Mouse (Mus musculus): ENCODE results near the gene Dkc1. TPM values are rescaled to one million over a fixed set of nuclear protein-coding genes. Genes with fewer than 3 reads are reported as not detected.

The Dkc1 gene
- 137 and 165 TPM in 2 replicates for polyA plus RNA-seq (2015; fragmentation: Nextera tagmentation; extraction: Ambion mirVana)

DNA sequence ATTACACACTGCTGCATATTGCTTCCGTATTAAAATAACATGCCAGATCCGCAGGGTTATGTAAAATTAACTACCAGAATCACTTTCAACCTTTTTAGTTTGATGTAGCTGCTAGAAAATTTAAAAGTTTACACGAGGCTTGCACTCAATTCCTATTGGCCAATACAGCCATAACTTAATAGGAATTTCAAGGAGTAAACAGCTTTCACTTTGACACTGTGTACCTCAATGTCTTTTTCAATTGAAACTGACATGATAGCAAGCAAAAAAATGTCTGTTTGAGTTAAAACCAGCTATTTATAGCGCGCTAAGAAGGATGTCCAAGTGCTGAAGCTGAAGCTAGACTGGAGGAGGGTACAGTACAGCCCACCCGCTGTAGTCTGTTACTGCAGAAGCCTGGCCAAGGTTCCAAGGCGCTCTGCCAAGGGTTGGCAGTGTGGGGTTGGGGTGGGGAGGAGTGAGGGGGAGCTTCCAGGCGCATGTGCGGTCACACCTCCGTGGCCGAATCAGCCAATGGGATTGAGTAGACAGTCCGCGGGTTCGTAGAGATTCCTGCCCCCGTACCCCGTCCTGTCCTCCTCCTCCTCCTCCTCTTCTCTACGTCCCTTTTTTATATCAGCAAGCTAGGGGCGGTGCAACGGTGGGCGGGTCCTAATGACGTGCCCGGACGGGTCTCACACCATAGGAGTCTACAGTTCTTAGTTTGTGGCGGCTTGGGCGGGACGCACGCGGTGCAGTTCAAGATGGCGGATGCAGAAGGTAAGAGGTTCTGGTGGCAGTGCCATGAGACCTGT is at the start of gene Dkc1:
Gene Dkc1, plus strand, starts transcription at position 486 of the 794 bp plus-strand sequence.
- DNase-seq (ENCODE audit: low spot score) = peak; percentile 90

DNA sequence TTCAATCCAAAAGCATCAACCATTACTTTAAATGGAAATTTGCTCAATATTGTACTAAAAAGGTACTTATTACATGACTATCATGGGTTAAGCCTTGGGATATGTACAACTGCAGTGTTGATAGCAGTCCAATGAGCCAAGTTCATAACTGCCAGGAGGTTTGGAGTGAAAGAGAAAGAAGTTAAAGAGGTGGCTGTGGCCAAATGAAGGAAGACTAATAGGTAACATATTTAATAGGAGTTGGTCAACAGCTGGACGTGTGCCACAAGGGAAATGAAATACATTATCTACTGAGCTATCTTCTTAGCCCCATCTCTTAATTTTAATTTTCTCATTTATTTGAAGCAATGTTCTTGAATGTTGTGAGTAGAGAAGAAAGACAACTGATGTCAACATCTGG is 49.7 kb upstream of the Dkc1 start:
- no peak for DNase-seq (ENCODE audit: low spot score)

DNA sequence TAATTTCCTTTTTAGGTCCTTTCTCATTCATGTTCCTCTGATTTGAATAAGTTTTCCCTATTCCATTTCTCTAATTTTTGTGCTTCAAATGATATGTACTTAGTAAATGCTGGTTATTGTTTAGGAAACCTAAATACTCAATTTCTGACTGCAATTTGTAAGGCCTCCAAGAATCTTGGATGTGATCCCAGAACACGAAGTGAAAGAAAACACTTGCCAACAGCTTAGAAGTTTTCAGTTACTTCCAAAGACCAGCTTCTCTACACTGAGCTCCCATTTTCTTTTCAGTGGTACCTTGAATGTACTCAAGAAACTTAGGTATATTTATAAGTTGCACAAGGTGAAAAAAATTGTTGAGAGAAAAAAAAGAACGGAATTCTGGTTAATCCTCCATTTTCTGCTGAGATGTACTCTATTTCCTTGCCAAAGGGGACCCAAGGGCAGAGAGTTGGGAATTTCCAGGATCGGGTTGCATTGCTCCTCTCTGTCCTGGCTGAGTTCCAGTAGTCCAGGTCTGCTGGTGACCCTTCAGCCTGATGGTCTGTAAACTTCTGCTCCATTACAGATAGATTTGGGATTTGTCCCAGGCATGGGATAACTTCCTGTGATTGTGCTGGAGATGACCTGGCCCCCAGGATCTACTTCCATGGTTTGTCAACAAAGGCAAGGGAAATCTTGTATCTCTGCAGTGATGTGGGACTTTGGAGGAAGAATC is 48.6 kb upstream of the Dkc1 start:
- no peak for DNase-seq (ENCODE audit: low spot score)

DNA sequence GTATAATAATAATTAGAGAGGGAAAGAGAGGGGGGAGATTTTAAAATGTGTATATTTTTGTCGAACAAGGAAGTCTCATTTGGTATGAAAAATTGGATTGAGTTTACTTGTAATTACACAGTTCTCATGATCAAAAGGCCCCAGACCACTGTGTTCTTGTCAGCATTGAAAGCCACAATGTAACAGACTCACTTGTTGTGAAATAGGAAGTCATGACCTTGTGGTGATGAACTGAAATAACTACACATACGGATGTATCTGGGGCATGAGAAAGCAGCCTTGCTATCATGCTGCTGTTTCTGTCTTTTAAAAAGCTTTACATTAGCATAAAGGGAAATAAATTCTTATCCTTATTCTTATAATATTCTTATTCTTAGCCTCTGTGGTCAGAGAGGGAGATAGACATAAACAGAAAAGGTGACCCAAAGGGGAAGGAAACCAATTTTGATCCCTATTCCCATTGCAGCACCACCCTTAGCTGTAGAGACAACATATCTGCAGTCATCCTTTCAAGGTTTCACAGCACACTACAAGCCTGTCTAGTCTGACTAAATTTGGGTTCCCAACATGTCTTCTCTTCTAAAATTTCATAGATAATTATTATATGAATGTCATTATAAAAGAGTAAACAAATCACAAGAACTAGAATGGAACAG is 39.4 kb upstream of the Dkc1 start:
- DNase-seq (ENCODE audit: low spot score) = peak; percentile 3

DNA sequence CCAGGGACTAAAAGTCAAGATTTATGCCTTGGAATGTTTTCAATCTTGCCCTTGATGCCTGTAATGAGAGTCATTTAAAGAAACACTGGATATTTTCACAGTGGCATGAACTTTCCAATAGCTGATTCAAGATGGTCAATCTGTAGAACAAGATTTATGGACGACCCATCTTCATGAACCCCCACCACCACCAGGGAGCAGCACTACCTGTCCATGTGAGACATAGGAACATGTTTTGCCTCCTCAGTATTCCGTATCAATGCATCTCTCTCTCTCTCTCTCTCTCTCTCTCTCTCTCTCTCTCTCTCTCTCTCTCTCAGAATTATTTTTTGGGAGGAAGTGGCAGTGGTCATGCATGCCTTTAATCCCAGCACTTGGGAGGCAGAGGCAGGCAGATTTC is 13.3 kb upstream of the Dkc1 start:
- no peak for DNase-seq (ENCODE audit: low spot score)

DNA sequence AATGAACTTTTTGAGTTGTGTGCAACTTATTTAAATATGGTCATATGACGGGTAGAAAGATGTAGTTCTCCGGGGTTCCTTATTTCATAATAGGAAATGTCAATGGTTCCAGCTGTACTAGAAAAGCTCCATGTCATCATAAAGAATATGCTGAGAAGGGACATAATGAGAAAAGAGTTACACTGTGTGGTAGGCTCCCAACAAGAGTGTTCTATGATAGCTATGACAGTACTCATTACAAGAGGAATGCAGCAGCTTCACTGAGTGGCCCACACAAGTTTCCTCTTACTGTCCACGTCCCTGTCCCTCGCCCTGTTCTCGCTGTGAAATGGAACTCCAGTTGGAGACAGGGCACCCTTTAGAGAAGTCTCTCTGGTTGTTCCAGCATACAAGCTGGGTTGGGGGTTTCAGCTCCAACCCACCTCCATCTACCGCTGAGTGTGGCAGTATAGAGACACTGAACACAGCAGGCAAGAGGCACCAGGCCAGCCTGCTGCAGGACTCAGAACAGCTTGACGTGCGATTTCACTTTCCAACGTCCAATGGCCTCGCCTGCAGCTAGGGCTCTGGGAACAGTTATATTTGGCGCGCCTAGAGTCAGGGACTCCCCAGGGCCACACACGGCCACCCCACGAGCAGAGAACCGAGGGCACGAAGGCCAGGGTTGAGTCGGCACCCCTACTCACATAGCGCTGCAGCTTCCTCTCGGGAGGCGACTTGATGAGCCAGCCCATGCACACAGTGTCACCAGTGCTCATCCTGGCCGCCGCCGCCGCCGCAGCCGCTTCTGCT is 11.5 kb upstream of the Dkc1 start:
- peak; percentile 21 for DNase-seq (ENCODE audit: low spot score)

DNA sequence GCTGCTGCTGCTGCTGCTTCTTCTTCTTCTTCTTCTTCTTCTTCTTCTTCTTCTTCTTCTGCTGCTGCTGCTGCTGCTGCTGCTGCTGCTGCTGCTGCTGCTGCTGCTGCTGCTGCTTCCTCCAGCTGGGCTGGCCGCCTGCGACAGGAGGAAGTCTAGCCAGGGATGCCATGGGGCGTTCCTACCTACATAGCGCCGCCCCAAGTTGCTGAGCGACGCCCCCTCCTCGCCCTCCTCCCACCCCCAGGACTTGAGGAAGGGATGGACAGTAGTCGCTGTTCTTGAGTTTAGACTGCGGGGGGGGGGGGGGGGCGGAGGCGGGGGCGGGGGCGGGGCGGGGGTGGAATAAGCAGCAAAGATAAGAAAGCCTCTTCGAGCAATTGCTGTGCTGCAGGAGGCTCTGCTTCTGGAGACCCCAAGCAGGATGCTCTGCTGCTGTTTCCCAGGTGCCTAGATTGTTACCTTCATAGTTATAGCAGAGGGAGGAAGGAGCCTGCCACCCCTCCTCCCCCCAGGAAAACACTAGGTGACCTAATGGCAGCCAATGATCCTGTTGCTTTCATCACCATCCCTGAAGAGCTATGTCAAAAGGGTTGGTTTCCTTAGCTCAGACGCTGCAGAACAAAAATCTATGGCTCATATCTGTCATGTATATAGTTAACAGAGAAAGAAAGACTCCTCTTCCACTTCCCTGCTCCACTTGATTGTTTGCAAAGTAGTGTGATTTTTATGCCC is 10.7 kb upstream of the Dkc1 start, which contains the start of gene Gab3:
Gene Gab3, minus strand, starts transcription at position 685 of the 735 bp plus-strand sequence.
- DNase-seq (ENCODE audit: low spot score) = peak; percentile 61

DNA sequence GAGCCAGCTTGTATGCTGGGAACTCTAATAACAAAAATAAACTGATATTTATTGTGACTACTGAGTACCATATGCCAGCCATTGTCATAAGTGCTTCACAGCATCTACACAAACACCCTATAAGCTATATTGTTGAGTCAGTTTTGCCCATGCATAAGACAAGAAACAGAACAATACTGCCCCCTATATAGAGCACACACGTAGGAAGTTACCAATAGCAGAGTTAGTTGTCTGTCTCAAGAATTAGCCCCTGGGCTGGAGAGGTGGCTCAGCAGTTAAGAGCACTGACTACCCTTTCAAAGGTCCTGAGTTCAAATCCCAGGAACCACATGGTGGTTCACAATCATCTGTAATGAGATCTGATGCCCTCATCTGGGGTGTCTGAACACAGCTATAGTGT is 10.0 kb upstream of the Dkc1 start:
- peak; percentile 26 for DNase-seq (ENCODE audit: low spot score)

DNA sequence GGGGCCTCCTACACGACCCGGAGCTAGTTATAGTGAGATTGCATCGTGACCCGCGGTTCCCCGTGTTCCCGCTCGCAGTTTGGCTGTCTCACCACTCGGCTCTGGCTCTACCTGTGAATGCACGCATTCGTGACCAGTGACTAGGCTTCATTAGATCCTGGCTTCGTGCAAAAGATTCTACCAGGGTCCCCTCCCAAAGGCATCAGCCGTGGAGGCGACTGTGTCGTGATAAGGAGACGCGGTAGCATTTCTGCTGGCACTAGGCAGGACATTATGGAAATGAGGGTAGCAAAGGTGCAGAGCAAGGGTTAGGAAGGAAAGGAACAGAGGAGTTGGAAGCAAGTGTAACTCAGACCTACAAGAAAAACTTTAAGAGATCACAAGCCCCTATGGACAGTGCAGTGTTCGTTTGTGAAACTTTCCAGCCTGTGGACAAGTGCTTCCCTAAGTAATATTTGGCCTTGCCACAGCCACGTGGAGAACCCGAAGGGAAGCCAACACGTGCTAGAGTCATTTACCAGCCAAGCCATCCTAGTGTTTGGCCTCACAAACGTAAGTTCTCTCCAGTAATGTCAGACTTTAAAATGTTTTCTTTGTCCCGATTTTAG is 613 bp downstream of the Dkc1 start:
- no peak for DNase-seq (ENCODE audit: low spot score)

DNA sequence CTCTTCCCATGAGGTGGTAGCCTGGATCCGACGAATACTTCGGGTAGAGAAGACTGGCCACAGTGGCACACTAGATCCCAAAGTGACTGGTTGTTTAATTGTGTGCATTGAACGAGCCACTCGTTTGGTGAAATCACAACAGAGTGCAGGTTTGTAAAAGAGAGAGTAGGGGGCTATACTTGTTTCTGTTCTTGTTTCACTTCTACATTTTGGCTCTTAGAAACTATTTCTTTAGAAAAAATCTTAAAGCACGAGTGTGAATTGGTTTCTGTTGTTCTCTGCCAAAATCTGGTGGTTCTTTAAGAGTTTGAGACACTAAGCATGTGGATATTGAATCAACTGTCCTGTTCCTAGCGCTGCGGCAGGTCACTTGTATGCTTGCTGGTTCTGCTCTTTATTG is 3.1 kb downstream of the Dkc1 start:
- DNase-seq (ENCODE audit: low spot score) = no peak

DNA sequence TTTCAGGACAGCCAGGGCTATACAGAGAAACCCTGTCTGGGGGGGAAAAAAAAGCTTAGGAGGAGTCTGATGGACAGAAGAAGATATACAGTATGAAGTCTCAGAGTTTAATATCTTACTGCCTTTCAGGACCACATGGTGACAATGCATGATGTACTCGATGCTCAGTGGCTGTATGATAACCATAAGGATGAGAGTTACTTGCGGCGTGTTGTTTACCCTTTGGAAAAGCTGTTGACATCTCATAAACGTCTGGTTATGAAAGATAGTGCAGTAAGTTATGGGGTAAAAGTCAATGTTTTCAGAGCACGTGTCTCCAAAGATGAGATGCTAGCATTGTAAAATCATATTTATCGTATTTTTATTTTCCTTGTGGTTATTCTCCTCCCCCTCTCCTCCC is 6.6 kb downstream of the Dkc1 start:
- no peak for DNase-seq (ENCODE audit: low spot score)

DNA sequence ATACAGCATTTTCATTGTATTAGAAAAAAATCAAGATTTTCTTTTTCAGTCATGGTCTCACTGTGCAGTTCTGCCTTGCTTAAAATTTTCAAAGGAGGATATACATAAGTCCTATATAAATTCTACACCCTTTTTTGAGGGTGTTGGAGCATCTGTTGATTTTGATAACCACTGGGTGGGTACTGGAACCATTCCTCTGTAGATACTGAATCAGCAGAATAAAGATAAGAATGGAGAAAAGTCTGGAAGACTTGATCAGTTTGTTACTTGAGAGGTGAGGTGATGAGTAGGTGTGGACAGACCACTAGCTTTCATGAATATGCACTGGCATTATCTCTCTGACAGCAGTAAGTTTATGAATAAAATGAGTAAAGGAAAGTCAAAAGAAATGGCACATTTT is 19.9 kb downstream of the Dkc1 start:
- no peak for DNase-seq (ENCODE audit: low spot score)

DNA sequence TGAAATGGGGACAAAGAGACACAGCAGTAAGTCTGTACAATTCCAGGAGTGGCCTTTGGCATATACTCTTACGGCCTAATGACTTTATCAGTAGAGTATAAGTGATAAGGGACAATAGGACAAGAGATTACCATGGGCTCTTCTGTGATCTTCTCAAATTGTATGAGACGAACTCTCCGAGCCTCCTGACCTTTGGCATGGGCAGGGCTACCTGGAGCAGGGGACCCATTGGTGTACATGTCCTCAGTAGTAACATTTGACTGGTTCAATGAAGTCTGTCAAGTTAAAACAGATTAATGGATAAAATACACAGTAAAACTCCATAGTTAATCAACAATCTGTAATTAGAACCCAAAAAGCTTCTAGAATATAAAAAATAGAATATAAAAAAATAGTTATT is 30.0 kb downstream of the Dkc1 start:
- DNase-seq (ENCODE audit: low spot score) = no peak

DNA sequence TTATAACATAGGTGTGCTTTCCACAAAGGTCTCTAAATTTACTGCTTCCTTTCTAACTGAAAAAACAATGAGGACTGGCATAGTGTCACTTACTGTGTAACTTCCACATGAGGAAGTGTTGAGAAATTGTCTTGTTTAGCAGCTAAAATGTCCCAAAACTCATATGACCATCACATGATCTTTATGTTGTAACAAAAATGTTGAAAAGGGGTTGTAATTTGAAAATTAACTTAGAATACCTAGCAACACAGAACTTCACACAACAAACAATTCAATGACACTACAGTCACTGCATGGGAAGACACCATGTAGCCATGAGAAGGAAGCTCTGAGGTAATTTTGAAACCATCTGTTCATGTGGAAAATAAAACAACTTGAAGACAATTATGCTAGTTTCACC is 31.2 kb downstream of the Dkc1 start:
- DNase-seq (ENCODE audit: low spot score) = no peak

DNA sequence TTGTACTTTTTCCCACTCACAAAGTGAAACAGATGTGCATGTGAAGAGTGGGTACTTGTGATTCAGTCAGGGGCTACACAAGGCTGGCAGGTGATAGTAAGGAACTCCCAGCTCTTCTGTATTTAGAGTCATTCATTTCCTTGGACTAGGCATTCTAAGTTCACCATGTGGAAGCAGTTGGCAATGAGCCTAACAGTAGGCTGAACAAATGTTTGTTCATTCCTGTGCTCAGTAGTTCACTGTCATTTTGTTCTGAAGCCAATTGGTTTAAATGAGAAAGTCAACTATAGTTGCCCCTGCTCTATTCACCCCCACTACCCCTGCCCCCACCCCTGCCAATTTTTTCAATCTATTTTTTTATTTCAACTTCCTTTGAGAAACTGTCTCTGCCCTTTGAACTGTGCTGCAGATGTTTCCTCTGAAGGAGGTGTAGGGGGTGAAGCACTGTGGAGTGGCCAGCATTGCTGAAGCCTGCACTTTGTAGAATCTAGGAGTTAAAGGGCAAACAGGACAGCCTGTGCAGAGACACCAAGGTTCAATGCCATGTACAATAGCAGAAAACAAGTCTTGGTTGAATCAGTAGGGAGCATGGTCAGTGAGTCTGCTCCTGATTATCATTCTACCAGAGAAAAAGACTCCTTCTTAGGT is 32.8 kb downstream of the Dkc1 start:
- peak; percentile 25 for DNase-seq (ENCODE audit: low spot score)

DNA sequence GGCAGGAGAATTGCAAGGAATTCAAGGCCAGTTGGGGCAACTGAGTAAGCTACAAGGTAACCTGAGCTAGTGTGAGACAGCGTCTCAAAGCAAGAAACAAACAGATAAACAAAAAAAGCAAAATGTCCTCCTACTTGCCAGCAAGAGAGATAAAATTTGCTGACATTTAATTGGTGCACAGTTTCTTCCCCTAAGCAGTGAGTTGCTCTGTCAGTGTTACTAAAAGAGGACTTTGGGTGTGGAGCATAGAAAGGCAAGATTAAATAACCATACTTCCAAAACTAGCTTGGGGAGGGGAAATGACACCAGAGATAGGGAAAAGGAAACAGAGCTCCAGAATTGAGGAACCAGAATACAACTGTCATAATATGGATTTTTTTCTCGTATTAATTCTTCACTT is 33.8 kb downstream of the Dkc1 start:
- no peak for DNase-seq (ENCODE audit: low spot score)

DNA sequence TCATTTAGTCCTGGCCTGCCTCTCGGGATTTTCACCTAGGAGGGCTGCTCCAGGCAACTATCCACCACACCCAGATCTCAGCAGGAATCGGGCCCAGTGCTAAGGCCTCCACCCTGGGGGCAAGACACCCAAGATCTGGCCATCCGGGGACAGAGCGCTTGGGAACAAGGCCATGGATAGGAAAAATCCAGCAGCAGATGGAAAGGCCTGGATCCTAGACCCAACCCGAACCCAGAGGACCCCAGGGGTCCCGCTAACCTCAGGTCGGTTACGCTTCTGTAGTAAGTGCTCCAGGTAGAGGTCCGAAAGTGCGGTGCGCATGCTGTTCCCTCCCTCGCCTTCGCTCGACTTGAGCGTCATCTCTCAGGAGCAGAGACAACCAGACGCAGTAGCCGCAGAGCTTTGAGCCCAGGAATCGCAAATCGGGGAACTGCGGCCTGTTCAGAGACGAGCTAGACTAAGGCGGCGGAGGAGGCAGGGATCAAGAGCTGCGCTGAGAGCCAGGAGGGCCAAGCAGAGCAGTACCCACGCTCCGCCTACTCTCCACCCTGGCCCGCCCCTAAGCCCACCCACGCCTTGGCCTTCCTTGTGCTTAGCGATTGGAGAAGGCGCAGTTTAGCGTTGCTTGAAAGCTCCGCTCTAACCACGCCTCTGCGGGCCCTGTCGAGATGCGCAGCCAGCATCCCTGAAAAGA is 35.0 kb downstream of the Dkc1 start, which contains the start of gene Mpp1:
Gene Mpp1, minus strand, starts transcription at position 550 of the 694 bp plus-strand sequence.
- peak; percentile 85 for DNase-seq (ENCODE audit: low spot score)

DNA sequence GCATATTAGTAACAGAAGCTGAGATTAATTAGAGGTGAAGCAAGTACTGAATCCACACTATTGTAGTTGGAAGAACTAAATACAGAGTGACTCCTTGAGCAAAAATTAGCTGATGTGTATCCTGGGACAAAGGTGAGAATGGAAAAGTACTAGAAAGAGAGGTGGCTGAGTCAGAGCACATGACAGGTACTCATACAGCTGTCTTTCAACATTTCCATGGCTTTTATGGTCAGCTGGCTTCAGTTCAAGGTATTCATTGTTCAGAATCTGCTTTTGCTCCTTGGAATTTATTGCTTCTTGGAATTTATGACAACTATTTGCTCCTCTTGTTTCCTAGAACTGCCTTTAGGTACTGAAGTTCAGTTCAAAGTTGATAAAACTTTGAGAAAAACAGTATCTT is 41.3 kb downstream of the Dkc1 start:
- DNase-seq (ENCODE audit: low spot score) = no peak

DNA sequence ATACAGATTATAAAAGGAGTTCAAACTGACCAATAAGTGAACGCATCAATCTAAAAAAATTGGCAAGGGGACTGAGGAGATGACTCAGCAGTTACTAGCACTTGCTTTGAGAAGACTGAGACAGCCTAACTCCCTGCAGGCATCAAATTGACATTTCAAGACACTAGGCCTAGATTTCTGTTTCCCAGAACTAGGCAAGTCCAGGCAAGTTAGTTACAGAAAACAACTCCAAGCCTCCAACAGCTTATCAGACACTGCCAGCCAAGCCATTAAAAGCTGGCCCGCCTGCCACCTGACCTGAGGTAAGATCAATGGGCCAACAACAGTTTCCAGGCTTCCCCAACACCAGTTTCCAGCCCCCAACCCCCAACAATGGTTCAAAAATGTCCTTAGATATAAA is 42.1 kb downstream of the Dkc1 start:
- no peak for DNase-seq (ENCODE audit: low spot score)

Data from thymus, postnatal 0 days (tissue).